Mouse (Mus musculus): ENCODE results near the gene Srsf4. TPM values are rescaled to one million over a fixed set of nuclear protein-coding genes. Genes with fewer than 3 reads are reported as not detected.

The Srsf4 gene
- 33.1 TPM for polyA plus RNA-seq (2014; fragmentation: Illumina TruSeq; extraction: RNeasy Lipid Tissue Mini Kit (QIAGEN cat#74804); ENCODE audit: low read depth, low replicate concordance)

DNA sequence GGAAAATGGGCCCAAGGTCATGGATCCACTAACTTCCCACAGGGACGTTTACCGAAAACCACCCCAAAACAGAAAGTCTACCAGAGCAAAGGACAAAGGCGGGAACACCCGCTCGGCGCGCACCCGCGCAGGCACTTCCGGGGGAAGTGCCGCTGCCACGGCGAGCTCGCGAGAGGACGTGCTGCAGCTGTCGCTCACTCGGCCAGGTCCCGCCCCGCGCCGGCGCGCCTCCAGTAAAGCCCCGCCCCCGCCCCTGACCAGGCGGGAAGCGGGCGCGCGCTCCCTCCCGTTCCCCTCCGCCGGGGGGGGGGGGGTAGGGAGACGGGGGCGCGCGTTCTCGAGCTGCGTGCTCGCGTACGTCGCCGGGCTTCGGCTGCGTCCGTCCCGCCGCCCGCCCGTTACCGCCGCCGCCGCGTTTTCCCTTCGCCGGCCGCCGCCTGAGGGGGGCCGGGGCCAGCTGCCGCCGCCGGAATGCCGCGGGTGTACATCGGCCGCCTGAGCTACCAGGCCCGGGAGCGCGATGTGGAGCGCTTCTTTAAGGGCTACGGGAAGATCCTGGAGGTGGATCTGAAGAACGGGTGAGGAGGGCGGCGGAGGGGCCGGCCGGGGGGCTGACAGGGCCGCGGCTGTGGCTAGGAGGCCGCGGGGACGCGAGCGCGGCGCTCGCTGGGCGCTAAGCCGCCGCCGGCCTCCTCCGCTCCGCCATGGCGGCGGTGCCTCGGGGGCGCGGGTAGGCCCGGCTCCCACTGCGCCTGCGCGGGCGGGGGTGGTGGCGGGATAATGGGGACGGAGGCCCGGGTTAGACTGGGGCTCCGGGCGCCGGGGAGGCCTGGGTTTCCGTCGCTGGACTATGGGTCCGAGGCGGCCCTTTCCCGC, at the start of gene Srsf4:
Gene Srsf4 (plus strand): TSS at position 325 of the 876 bp plus-strand sequence.

DNA sequence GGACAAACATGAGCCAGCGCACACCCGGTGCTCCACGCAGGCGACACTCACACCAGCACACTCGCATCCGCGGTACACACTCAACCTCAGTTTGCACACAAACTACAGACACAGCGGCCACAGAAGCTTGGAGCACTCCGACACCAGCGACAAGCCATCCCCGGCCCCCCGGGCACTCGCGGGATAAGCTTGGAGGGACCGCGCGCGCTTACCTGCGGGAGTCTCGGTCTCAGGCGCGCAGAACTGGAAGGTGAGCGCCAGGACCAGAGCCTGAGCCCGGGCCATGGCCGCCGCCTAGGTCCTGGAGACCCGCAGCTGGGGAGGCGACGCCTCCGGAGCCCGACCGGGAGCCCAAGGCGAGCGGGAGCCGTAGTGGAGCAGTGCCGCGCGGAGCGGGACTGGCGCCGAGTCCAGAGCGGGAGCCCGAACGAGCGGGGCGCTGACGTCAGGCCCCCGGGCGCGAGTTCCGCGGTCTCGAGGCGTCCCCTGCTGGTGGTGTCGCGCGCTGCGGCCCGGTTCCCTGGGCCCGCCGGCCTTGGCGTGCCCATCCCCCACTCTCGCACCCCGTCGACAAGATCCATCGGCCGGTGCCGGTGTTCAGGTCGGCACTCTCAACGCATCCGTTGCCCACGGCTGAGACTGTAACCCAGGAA, 35.4 kb upstream of the Srsf4 start, which contains the start of gene Ptpru:
Gene Ptpru (minus strand): TSS at position 417 of the 653 bp plus-strand sequence.

DNA sequence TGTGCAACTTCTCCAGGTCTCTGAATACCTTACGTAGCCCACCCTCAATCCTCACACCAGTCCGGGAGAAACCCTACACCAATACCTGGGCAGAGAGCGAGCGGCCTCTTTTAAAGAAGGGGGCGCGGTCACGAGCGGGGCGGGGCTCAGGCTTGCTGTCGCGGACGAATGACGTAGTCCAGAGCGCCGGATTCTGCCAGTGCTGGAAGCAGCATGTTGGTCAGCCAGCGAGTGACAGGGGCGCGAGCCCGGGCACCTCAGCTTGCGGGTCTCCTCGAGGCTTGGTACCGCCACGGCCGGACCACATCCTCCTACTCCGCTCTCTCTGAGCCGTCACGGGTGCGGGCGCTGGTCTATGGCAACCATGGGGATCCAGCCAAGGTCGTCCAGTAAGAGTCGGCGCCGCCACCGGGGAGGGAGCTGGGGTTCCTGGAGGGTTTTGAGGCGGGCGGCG, 30.1 kb upstream of the Srsf4 start, which contains the start of gene Mecr:
Gene Mecr (plus strand): TSS at position 181 of the 454 bp plus-strand sequence.

DNA sequence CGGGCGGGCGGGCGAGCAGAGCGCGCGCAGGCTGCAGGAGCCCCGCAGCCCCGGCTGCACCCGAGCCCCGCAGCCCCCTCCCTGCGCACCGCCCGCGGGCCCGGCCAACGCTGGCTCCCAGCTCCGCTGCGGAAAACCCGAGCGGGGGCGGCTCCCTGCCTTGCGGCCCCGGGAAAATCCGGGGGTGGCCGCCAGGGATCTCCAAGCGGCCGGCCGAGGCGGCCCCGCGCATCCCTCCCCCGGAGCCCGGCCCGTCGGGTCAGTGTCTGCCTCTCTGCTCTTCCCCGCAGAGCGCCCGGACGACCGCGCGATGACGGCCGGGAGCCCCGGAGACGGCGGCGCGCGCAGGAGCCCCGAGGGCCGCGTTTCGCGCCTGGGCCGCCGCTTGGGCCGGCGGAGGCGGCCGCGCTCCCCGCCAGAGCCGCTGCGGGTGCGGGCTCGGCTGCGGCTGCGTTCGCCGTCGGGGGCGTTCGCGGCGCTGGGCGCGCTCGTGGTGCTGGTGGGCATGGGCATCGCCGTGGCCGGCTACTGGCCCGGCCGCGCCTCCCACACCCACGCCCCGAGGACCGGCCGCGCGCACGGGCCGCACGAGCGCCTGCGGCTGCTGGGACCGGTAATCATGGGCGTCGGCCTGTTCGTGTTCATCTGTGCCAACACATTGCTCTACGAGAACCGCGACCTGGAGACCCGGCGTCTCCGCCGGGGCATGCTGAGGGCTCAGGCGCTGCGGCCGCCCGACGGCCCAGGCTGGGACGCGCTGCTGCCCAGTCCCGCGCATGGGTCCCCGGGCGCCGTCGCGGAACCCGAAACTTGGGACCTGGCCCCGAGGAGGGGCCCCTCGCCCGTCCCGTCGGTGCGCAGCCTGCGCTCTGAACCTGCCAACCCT, 48.3 kb downstream of the Srsf4 start, which contains the start of gene Tmem200b:
Gene Tmem200b (plus strand): TSS at position 311 of the 886 bp plus-strand sequence.

Other genes with a start within 250 kb of the Srsf4 start
- gene Ptpru, start 35.3 kb upstream of the Srsf4 start, polyA plus RNA-seq (2014; fragmentation: Illumina TruSeq; extraction: RNeasy Lipid Tissue Mini Kit (QIAGEN cat#74804); ENCODE audit: low read depth, low replicate concordance), result 3.4 TPM
- 33.2 TPM for gene Mecr, start 30.1 kb upstream of the Srsf4 start, polyA plus RNA-seq (2014; fragmentation: Illumina TruSeq; extraction: RNeasy Lipid Tissue Mini Kit (QIAGEN cat#74804); ENCODE audit: low read depth, low replicate concordance)
- gene Tmem200b, start 48.2 kb downstream of the Srsf4 start, polyA plus RNA-seq (2014; fragmentation: Illumina TruSeq; extraction: RNeasy Lipid Tissue Mini Kit (QIAGEN cat#74804); ENCODE audit: low read depth, low replicate concordance), result 5.4 TPM
- not detected for gene Gm10300, start 201.1 kb downstream of the Srsf4 start, polyA plus RNA-seq (2014; fragmentation: Illumina TruSeq; extraction: RNeasy Lipid Tissue Mini Kit (QIAGEN cat#74804); ENCODE audit: low read depth, low replicate concordance)
- gene Epb41, start 201.7 kb downstream of the Srsf4 start, polyA plus RNA-seq (2014; fragmentation: Illumina TruSeq; extraction: RNeasy Lipid Tissue Mini Kit (QIAGEN cat#74804); ENCODE audit: low read depth, low replicate concordance), result 80.6 TPM